Mouse (Mus musculus): ENCODE results near the gene Lipe.
A peak's percentile ranks its signal among the peaks of the same experiment; 100 is the strongest.
"Not testable (repeated sequence)": the region's sequence is repeated elsewhere in the genome, so short reads cannot be mapped to it uniquely, and the experiment has no call there.

Lipe gene

GRCm38 (mm10) chr7:25398610-25399009 is at the start of gene Lipe:
Gene Lipe (minus strand): TSS chr7:25398710.
- no peak for DNase-seq (ENCODE audit: low read depth, low spot score)

DNA sequence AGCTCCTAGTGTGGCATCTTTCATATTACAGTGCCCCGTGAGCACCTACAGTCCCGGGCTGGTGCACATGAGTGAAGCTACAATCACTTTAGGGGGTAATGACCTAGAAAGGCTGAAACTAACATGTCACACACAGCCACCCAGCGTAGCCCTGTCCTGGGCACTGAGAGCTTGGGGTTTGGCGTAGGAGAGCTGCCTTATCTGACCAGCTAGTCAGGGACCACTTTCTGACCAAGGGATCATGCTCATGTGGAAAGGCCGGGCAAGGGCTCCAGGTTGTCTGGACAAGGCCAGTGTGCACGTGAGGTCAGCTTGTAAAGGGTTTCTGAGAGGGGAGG is 42.3 kb upstream of the Lipe start:
- DNase-seq (ENCODE audit: low read depth, low spot score): no peak

- DNase-seq (ENCODE audit: low read depth, low spot score): no peak
Measured at GRCm38 (mm10) chr7:25439978-25440815, 41.7 kb upstream of the Lipe start.

GRCm38 (mm10) chr7:25439124-25439822 is 40.8 kb upstream of the Lipe start:
- no peak for DNase-seq (ENCODE audit: low read depth, low spot score)

DNA sequence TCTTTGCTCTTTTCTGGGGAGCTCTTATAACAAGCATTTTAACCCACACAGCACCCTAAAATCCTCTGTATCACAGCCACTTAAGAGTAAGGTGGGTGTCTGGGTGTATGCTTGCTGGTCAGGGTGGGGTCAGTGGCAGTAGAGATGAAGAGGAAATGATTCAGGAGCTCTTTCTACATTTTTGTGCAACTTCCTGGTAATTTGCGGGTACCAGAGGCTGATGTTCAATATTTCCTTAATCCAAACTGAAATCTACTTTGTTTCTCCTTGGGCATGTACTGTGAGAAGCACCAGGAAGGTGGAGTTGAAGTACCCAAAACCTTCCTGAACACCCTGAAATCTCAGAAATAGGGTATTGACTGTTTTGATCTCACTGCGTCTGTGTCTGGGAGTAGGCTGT is 38.2 kb upstream of the Lipe start:
- no peak for DNase-seq (ENCODE audit: low read depth, low spot score)

DNA sequence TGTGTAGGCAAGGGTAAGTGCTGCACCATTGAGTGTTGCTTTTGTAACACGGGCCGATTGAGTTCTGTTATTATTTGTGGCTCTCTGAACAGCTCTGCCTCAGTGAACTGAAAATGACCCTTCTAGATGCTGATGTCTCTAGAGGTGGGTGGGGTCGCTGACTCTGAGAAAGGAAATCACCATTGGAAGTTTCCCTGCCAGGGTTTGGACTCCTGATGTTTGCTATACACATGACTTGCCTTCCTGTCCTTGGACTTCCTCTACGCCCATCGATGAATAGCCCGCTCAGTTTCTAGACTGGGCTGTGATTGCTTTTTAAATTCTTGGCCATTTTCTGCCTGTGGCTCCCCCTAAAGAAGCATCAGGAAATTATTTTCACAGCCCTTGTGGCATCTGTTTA is 37.7 kb upstream of the Lipe start:
- DNase-seq (ENCODE audit: low read depth, low spot score): peak; percentile 85

- no peak for DNase-seq (ENCODE audit: low read depth, low spot score)
Measured at GRCm38 (mm10) chr7:25435546-25435851, 37.0 kb upstream of the Lipe start.

GRCm38 (mm10) chr7:25434654-25435545 is 36.4 kb upstream of the Lipe start:
- no peak for DNase-seq (ENCODE audit: low read depth, low spot score)

GRCm38 (mm10) chr7:25433781-25434560 is 35.5 kb upstream of the Lipe start:
- no peak for DNase-seq (ENCODE audit: low read depth, low spot score)

DNA sequence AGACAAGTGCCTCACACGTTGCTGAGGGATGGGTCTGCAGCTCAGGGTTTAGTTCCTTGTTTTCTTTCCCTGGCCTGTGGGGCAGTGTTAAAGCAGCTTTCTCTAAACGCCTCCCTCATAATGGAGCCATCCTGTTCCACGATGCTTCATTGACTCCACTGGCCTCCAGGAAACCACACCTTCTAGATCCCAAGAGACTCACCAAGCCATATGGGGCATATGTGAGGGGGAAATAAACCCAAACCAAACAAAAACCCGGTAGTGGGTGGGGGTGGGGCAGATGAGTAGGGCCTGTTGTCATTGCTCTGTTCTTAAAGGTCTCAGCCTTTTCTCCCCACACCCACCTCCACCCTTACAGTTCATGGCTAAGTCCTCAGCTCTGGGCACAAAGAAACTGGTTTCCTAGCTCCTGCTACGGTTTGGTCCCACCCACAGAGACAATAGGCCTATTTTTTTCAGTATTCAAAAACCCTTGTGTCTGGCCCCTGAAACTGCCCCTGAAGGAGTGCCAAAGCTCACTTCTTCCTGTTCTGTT is 34.6 kb upstream of the Lipe start:
- peak; percentile 100 for DNase-seq (ENCODE audit: low read depth, low spot score)

- DNase-seq (ENCODE audit: low read depth, low spot score): no peak
Measured at GRCm38 (mm10) chr7:25432381-25432780, 33.9 kb upstream of the Lipe start.

DNA sequence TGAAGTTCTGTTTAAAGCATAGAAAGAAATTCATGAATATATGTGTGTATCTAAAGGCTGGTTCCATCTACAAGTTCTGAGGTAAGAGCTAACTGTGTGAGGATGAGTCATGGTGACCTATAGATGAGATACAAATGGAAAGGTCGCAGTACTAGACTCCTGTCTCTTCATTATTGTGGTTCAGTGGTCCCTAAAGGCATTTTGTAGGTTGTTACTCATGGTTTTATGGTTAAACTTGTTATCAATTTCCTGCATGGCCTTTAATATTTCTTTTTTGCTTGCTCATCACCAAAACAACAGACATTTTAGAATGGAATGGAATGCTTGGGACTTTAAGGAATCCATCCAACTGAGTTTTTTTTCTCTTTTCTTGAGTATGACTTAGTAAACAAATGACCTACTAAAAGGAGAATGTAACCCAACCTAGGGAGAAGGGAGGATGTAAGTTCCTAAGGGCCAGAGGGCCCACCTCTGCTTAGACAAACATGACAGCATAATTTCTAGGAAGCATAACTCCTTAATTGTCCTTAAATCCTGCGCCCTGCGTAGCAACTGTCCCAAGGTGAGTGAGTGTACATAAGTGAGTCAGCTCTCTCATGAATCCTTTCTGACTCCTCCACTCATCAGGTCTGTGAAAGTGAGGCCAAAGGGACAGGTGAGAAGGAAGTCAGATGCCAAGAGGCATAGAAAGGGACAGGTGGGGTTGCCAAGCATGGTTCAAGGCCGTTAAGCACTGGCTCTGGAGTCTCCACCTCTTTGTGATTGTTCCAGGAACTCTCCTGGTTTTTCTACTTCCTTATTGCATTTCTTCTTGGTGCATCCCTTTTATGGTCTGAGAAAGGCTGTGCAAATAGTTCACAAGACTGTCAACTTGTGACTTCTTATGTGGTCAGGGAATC is 31.6 kb upstream of the Lipe start:
- no peak for DNase-seq (ENCODE audit: low read depth, low spot score)

- DNase-seq (ENCODE audit: low read depth, low spot score): no peak
Measured at GRCm38 (mm10) chr7:25428321-25428720, 29.8 kb upstream of the Lipe start.

- no peak for DNase-seq (ENCODE audit: low read depth, low spot score)
Measured at GRCm38 (mm10) chr7:25427144-25427543, 28.6 kb upstream of the Lipe start.

DNA sequence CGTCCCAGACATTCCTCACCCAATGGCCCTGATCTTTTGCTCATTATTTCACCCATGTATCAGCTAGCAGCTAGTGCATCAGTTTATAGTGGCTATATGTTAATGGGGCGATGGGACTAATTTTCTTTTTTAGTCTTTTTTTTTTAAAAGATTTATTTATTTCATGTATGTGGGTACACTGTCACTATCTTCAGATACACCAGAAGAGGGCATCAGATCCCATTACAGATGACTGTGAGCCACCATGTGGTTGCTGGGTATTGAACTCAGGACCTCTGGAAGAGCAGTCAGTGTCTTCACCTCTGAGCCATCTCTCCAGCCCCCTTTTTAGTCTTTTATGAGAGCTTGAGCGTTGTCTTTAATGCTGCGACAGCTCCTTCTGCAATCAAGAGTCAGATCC is 27.9 kb upstream of the Lipe start:
- DNase-seq (ENCODE audit: low read depth, low spot score): not testable (repeated sequence)

GRCm38 (mm10) chr7:25424429-25424828 is 25.9 kb upstream of the Lipe start:
- peak; percentile 89 for DNase-seq (ENCODE audit: low read depth, low spot score)

DNA sequence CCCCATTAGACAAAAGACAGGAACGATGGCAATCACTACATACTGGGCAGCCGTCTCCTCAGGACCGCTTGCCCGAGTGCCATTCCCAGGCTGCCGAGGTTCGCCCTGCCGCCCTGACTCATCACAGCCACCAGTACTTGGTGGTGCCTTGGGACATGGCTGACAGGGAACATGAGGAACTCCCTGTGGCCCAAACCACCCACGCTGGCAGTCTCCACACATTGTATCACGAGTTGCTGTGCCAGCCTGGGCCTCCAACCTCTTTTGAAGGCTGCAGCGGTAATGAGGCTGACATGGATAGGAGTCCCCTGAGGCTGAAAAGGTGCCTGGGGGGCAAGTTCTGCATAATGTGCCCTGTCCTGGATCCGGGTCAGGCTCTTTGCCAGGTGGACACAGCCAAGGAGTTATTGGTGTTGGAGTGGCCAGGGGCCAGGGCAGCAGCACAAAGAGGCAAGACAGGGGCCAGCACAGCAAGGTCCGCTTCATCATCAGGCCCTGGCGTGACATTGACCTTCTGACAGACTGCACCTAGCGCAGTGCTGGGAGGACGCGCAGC is 23.9 kb upstream of the Lipe start:
- no peak for DNase-seq (ENCODE audit: low read depth, low spot score)

DNA sequence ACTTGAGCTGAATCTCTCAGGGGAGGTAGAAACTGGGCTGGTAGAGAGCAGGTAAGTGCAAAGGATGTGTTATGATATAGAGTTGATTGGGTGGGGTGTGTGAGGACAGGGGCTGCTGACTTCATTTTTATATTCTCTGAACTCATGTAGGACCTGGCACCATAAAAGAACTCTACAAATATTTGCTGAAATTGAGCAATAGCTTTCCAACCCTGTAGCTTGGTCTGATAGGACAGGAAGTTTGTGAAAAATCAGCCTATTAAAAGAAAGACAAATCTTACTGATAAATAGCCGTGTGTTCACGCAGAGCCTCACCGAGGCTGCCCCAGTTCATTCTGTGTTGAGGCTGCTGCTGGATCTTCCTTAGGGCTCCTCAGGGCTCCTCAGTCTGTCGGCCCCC is 21.4 kb upstream of the Lipe start:
- DNase-seq (ENCODE audit: low read depth, low spot score): no peak

DNA sequence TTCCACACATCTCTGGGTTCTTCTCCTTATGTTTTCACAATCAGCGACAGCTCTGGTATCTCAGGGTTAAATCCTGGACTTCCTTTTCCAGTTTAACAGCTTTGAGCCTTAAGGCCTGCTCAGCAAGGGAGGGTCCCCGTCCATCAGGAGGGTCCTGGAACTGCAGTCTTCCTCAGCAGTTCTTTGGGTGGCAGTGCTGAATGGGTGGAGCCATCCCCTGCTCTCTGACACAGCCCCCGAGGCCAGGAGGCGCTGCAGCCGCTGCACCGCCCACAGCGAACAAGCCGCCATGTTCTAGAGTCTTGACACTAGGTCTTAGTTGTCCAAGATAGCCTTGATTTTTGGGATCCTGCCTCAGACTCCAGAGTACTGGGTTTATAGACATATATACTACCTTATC is 21.0 kb upstream of the Lipe start:
- DNase-seq (ENCODE audit: low read depth, low spot score): peak; percentile 83

DNA sequence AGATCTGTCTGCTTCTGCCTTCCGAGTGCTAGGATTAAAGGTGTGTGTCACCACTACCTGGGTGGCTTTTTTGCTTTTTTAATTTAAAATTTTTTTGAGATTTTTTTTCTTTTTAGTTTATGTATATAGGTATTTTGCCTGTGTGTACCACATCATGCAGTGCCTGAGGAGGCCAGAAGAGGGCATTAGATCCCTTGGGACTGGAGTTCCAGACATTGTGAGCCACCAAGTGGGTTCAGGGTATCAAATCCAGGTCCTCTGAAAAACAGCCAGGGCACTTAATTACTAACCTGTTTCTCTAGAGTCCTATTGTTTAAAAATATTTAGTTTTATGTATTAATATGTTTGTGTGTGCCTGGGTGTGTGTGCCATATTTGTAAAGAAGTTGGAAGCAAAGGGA is 19.1 kb upstream of the Lipe start:
- DNase-seq (ENCODE audit: low read depth, low spot score): peak; percentile 57
